Mouse (Mus musculus): ENCODE measurements at regions not wholly inside any gene's neighbourhood (a gene's known extent, or its start where the extent isn't known, plus 50 kb on each side); places are given as distances from the start of the nearest gene placed in this dataset.

DNA sequence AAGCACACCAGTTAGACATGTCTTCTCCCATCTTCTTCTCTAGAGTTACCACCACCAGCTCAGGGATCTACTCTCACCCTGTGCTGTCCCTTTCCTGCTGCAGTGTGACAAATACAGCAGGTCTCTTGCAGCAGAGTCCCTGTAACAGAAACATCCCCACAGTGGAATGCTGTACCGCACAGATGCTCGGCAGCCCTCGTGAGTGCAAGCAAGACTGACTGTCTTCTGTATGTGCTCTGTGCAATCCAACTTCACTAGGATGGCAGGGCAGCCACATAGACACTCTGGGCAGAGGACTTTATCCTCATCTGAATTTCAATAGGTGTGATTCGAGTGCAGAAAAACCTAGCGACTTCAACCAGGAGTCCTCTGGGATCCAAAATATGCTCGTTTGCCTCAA, 84.1 kb upstream of the Cxcl12 start:
- TF ChIP-seq CTCF (IDR thresholded peaks at IDR 0.05; ENCODE audit: extremely low read depth, insufficient read length, insufficient replicate concordance, low read depth, low read length) (no peak), POLR2A (IDR thresholded peaks at IDR 0.05; ENCODE audit: low read depth, low read length) (no peak)

Measured in small intestine, adult 2 months (tissue).